Mouse (Mus musculus) kidney, postnatal 0 days (tissue): ENCODE results near the gene Npw. TPM values are rescaled to one million over a fixed set of nuclear protein-coding genes. Genes with fewer than 3 reads are reported as not detected.
A peak's percentile ranks its signal among the peaks of the same experiment; 100 is the strongest.
"Not testable (repeated sequence)": the region's sequence is repeated elsewhere in the genome, so short reads cannot be mapped to it uniquely, and the experiment has no call there.

Source experiments
- ATAC-seq: fragments of 200-750 bp; cut with Nextera tagmentation; replicated peaks from 2 replicates; pipeline ENCODE4 v1.8.0; 2017; ENCODE audit warnings: low read depth, moderate number of reproducible peaks, moderate TSS enrichment, moderate library complexity; ENCODE audit not compliant: low FRiP score
- DNase-seq: peaks from one replicate; pipeline ENCODE4 v3.0.0-alpha.2; 2016; ENCODE audit warnings: low spot score
- H3K27ac ChIP-seq: fragments of 300-500 bp; sonication (generic); 2 replicates; pipeline ENCODE4 v1.5.1; 2014; ENCODE audit warnings: mild to moderate bottlenecking
- H3K27me3 ChIP-seq: fragments of 300-500 bp; sonication (generic); 2 replicates; pipeline ENCODE4 v1.6.1; 2014; ENCODE audit warnings: low read length, mixed read lengths; ENCODE audit not compliant: insufficient read depth
- H3K36me3 ChIP-seq: fragments of 300-500 bp; sonication (generic); 2 replicates; pipeline ENCODE4 v1.6.1; 2014; ENCODE audit warnings: low read length, mixed read lengths; ENCODE audit not compliant: insufficient read depth
- H3K4me1 ChIP-seq: fragments of 300-500 bp; sonication (generic); replicated peaks from 2 replicates; pipeline ENCODE4 v1.6.1; 2014; ENCODE audit warnings: antibody characterized with exemption, low read length, mixed read lengths; ENCODE audit not compliant: insufficient read depth
- H3K4me2 ChIP-seq: fragments of 300-500 bp; sonication (generic); 2 replicates; pipeline ENCODE4 v1.6.1; 2014; ENCODE audit warnings: mild to moderate bottlenecking, low read length, moderate library complexity, mixed read lengths
- H3K4me3 ChIP-seq: fragments of 300-500 bp; sonication (generic); replicated peaks from 2 replicates; pipeline ENCODE4 v1.5.1; 2014; ENCODE audit warnings: low read depth, low read length
- H3K9ac ChIP-seq: fragments of 300-500 bp; sonication (generic); 2 replicates; pipeline ENCODE4 v1.6.1; 2014; ENCODE audit warnings: low read depth, low read length
- H3K9me3 ChIP-seq: fragments of 300-500 bp; sonication (generic); replicated peaks from 2 replicates; pipeline ENCODE4 v1.6.1; 2016; ENCODE audit warnings: low read length, inconsistent platforms, mixed read lengths
- CTCF ChIP-seq: IDR thresholded peaks from 2 replicates; pipeline ENCODE4 v1.5.1; 2016; ENCODE audit warnings: antibody characterized with exemption, low read depth, mild to moderate bottlenecking, moderate library complexity
- WGBS: fragments of 180-500 bp; shearing (Covaris S2); extraction: QIAGEN DNeasy Blood & Tissue Kit; methylation state at CpG from one replicate; pipeline ENCODE4 v1.1.7; 2014; 5-methylcytosine and 5-hydroxymethylcytosine counted together
- polyA plus RNA-seq: library from polyadenylated mRNA; unstranded; fragments of >200 nt; fragmentation: Nextera tagmentation; extraction: Ambion mirVana; gene quantifications from 2 replicates; pipeline ENCODE4 v1.2.1, GENCODE M21; 2015

Gene Npw
- polyA plus RNA-seq, 1 experiment from 2014 or later, result 0.32 TPM

DNA sequence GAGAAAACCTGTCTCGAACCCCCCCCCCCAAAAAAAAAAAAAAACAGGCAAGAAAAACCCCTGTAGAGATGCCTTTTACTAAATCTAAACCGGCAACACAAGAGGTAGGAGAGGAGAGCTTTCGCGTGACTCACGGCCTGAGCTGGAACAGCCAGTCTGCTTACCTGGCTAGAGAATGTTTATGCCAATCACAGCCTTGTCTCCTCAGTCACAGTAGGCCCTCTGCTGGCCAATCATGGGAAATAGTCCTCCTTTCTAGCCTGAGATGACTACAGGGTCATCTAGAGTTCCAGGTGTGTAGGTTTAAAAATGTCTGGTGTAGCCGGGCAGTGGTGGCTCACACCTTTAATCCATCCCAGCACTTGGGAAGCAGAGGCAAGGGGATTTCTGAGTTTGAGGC lies 9.2 kb upstream of the Npw start:
- H3K27me3 ChIP-seq, result no peaks in the 10 kb centered on the region
- no peak overlapping the region for H3K27ac ChIP-seq
- H3K4me1 ChIP-seq, result peaks cover 20% of the 10 kb centered on the region
- ATAC-seq (no peak; the same call in 1 of the 2 replicates), DNase-seq (peak; percentile 86)
- peak; percentile 85 for TF ChIP-seq CTCF
- H3K4me2 ChIP-seq, result no peak overlapping the region
- H3K9ac ChIP-seq, result no peak overlapping the region
- H3K36me3 ChIP-seq, result no peaks in the 10 kb centered on the region
- 33% methylated on average over 6 of the region's 6 CpGs for WGBS
- no peaks in the 10 kb centered on the region for H3K9me3 ChIP-seq
- no peak overlapping the region for H3K4me3 ChIP-seq

GRCm38 (mm10) chr17:24667011-24667410 lies 8.8 kb upstream of the Npw start:
- H3K9me3 ChIP-seq, H3K4me3 ChIP-seq, H3K27ac ChIP-seq, H3K9ac ChIP-seq, ATAC-seq, H3K4me2 ChIP-seq, H3K36me3 ChIP-seq, H3K27me3 ChIP-seq, DNase-seq: not testable (repeated sequence)
- peaks cover 15% of the 10 kb centered on the region for H3K4me1 ChIP-seq
- 72% methylated on average over 7 of the region's 7 CpGs for WGBS

- no peak overlapping the region for H3K4me2 ChIP-seq
- H3K9ac ChIP-seq, result no peak overlapping the region
- WGBS, result 78% methylated on average over 4 of the region's 4 CpGs
- no peak for DNase-seq
- peaks cover 16% of the 10 kb centered on the region for H3K4me1 ChIP-seq
- H3K4me3 ChIP-seq, result no peak overlapping the region
- H3K27me3 ChIP-seq, result peaks cover 5% of the 10 kb centered on the region; the same call in 1 of the 2 replicates
- H3K36me3 ChIP-seq, result no peaks in the 10 kb centered on the region
- no peak for ATAC-seq
- no peak for TF ChIP-seq CTCF
- no peaks in the 10 kb centered on the region for H3K9me3 ChIP-seq
- H3K27ac ChIP-seq, result no peak overlapping the region
These were observed 3.3 kb downstream of the Npw start for GRCm38 (mm10) chr17:24654969-24655368.

GRCm38 (mm10) chr17:24653967-24654710 lies 4.1 kb downstream of the Npw start:
- peak; percentile 95 for DNase-seq
- peaks cover 23% of the 10 kb centered on the region for H3K4me1 ChIP-seq
- no peak overlapping the region for H3K9ac ChIP-seq
- H3K4me3 ChIP-seq, result peak overlapping the region; percentile 16; the same call in 1 of the 2 replicates
- peak; percentile 99 for TF ChIP-seq CTCF
- 2% methylated on average over 19 of the region's 19 CpGs for WGBS
- H3K27ac ChIP-seq, result no peak overlapping the region
- peaks cover 5% of the 10 kb centered on the region; the same call in 1 of the 2 replicates for H3K27me3 ChIP-seq
- H3K9me3 ChIP-seq, result no peaks in the 10 kb centered on the region
- no peaks in the 10 kb centered on the region for H3K36me3 ChIP-seq
- peak; percentile 12; the same call in 1 of the 2 replicates for ATAC-seq
- H3K4me2 ChIP-seq, result peak overlapping the region; percentile 54

GRCm38 (mm10) chr17:24651835-24652234 lies 6.4 kb downstream of the Npw start:
- no peak for DNase-seq
- Histone ChIP-seq H3K9ac (no peak overlapping the region), H3K4me2 (no peak overlapping the region), H3K4me1 (peaks cover 12% of the 10 kb centered on the region), H3K9me3 (no peaks in the 10 kb centered on the region), H3K4me3 (no peak overlapping the region), H3K36me3 (0 out of 2 replicates have a peak, but pooled peaks cover 6% of the 10 kb centered on the region), H3K27me3 (peaks cover under 1% of the 10 kb centered on the region; the same call in 1 of the 2 replicates), H3K27ac (no peak overlapping the region)
- no peak for TF ChIP-seq CTCF
- 74% methylated on average over 3 of the region's 3 CpGs for WGBS
- no peak for ATAC-seq

- DNase-seq, result no peak
- H3K36me3 ChIP-seq, result 0 out of 2 replicates have a peak, but pooled peaks cover 6% of the 10 kb centered on the region
- no peak overlapping the region for H3K27ac ChIP-seq
- TF ChIP-seq CTCF, result no peak
- H3K4me2 ChIP-seq, result no peak overlapping the region
- H3K9me3 ChIP-seq, result no peaks in the 10 kb centered on the region
- no peak overlapping the region for H3K4me3 ChIP-seq
- no peak overlapping the region for H3K9ac ChIP-seq
- peaks cover 14% of the 10 kb centered on the region for H3K4me1 ChIP-seq
- no peak for ATAC-seq
- H3K27me3 ChIP-seq, result no peaks in the 10 kb centered on the region
- WGBS, result 73% methylated on average over 4 of the region's 4 CpGs
These were observed 7.5 kb downstream of the Npw start for GRCm38 (mm10) chr17:24650766-24651165.
